ENCODE assay signal across 8 mouse cellular contexts in genomic region chr12:105718616-105719015, GRCm38 (mm10). TPM values are rescaled to one million over a fixed set of nuclear protein-coding genes. Genes with fewer than 3 reads are reported as not detected.
DNase-seq lines count a peak whose midpoint lies in the region.

No protein-coding gene starts in this region.

- no peak overlapping the region for H3K27ac ChIP-seq in limb, embryonic 10.5 days

- no peaks in the 10 kb centered on the region for H3K9me3 ChIP-seq in limb, embryonic 10.5 days (replicated peaks)

- DNase-seq in kidney, adult 18-20 months, result peak; percentile 21
- DNase-seq in kidney, adult 9 months, result no peak
- DNase-seq in MEL-GATA-1-ER (ENCODE audit: extremely low read depth, low read depth), result peak; percentile 66
- peak; percentile 61 to 69 for DNase-seq in cerebellum, postnatal 25 days
- peak; percentile 67 for DNase-seq in induced T-regulatory cell, adult 2 months (ENCODE audit: low read depth)
- DNase-seq in limb, embryonic 10.5 days (ENCODE audit: low spot score), result no peak
- DNase-seq in right cerebral cortex, postnatal 4 days, result peak; percentile 47
- DNase-seq in gastrocnemius, adult 18-20 months (ENCODE audit: low spot score), result no peak

- H3K36me3 ChIP-seq in limb, embryonic 10.5 days, result no peaks in the 10 kb centered on the region

- no peaks in the 10 kb centered on the region for H3K4me1 ChIP-seq in limb, embryonic 10.5 days

- WGBS in limb, embryonic 10.5 days, result 65% methylated on average over 17 of the region's 17 CpGs

- H3K4me3 ChIP-seq in limb, embryonic 10.5 days, result peak overlapping the region; percentile 17; the same call in 1 of the 2 replicates

- no peaks in the 10 kb centered on the region for H3K27me3 ChIP-seq in limb, embryonic 10.5 days (ENCODE audit: low read depth, poor library complexity, severe bottlenecking)

RNA-seq across cellular contexts. Expression of gene Ak7, which starts 12.8 kb away (rescaled TPM):
- polyA plus RNA-seq in limb, embryonic 10.5 days (2016; fragmentation: Nextera tagmentation; extraction: Ambion mirVana), result 0.05 and 0.09 TPM in 2 replicates
- total RNA-seq in gastrocnemius, adult 18-20 months (2021), result under 1 TPM in 1 of 2 experiments, not detected in 1; 0.09 TPM

RNA-seq across cellular contexts. Expression of gene Atg2b, which starts 33.6 kb away (rescaled TPM):
- 12.1 and 14.0 TPM in 2 replicates for polyA plus RNA-seq in limb, embryonic 10.5 days (2016; fragmentation: Nextera tagmentation; extraction: Ambion mirVana)
- 10 to 100 TPM; 17.2 to 17.7 TPM for total RNA-seq in gastrocnemius, adult 18-20 months (2021)

RNA-seq across cellular contexts. Expression of gene Gskip, which starts 34.0 kb away (rescaled TPM):
- 36.8 and 41.2 TPM in 2 replicates for polyA plus RNA-seq in limb, embryonic 10.5 days (2016; fragmentation: Nextera tagmentation; extraction: Ambion mirVana)
- 1 to 10 TPM; 6.3 to 6.4 TPM for total RNA-seq in gastrocnemius, adult 18-20 months (2021)

Comparison
In these comparisons a context has a peak if more than half of its experiments do, and no peak if none do; other contexts are left out.
1. DNase-seq: peak in kidney, adult 18-20 months (single experiment), MEL-GATA-1-ER (single experiment), cerebellum, postnatal 25 days (2 of 2), induced T-regulatory cell, adult 2 months (single experiment) and right cerebral cortex, postnatal 4 days (single experiment); none in kidney, adult 9 months (single experiment), limb, embryonic 10.5 days (single experiment) and gastrocnemius, adult 18-20 months (single experiment).